24 mouse cellular contexts compared by ENCODE assay signal in the genomic region with DNA sequence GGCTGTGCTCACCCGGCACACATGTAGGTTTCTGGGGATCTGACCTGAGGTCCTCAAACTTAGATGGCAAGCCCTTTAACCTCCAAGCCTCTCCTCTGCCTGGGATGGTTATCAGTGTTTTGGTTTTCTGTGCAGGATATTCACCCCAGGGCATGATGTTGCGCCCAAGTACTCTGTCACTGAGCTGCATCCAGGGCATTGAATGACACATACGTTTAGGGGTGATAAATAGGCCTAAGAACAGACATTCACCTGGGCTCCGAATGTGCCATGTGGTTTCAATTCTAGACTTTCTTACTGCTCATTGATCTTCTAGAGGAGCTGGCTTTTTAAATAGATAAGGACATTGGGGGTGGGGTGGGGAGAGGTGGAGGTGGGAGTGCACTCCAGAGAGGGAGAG.
"Had no signal": no experiment of that assay in that cellular context is flagged by ENCODE, and none has a peak within 500 bp of the region (broad histone marks: within the 10 kb centered on the region; RNA-seq: fewer than 3 reads in every experiment).

No protein-coding gene starts in this region.

- ATAC-seq: hindbrain, postnatal 0 days; intestine, embryonic 15.5 days; intestine, postnatal 0 days had no signal

- H3K27ac ChIP-seq: heart, embryonic 10.5 days; hindbrain, embryonic 10.5 days; hindbrain, embryonic 13.5 days; hindbrain, embryonic 15.5 days; hindbrain, postnatal 0 days; intestine, embryonic 15.5 days; layer of hippocampus, adult 2 months; left cerebral cortex, adult 2 months; limb, embryonic 10.5 days; limb, embryonic 12.5 days; liver, embryonic 13.5 days had no signal

- H3K4me3 ChIP-seq: heart, embryonic 10.5 days; heart, embryonic 12.5 days; hindbrain, embryonic 10.5 days; hindbrain, embryonic 13.5 days; hindbrain, embryonic 15.5 days; intestine, embryonic 15.5 days; layer of hippocampus, adult 2 months; left cerebral cortex, adult 2 months; limb, embryonic 10.5 days; limb, embryonic 12.5 days; liver, embryonic 13.5 days had no signal

- DNase-seq: gastrocnemius, adult 2 months; gastrocnemius, postnatal 10 days; gastrocnemius, postnatal 25 days; heart, postnatal 10 days; heart, postnatal 4 days; kidney, adult 18-20 months; kidney, adult 8-10 months; kidney, postnatal 10 days; kidney, postnatal 25 days; kidney, postnatal 4 days; liver; liver, embryonic 13.5 days had no signal

- H3K27me3 ChIP-seq: hindbrain, embryonic 13.5 days; hindbrain, embryonic 15.5 days; intestine, embryonic 15.5 days; limb, embryonic 12.5 days; liver, embryonic 13.5 days had no signal
